Mouse (Mus musculus): Measurements from ENCODE around the gene Krtap19-4. TPM values are rescaled to one million over a fixed set of nuclear protein-coding genes. Genes with fewer than 3 reads are reported as not detected.

Krtap19-4 gene
- polyA plus RNA-seq, 1 experiment: not detected

GRCm38 (mm10) chr16:88869311-88869710, 15.6 kb downstream of the Krtap19-4 start, which contains the start of gene Krtap19-1:
Gene Krtap19-1 (minus strand): TSS chr16:88869411.
- Histone ChIP-seq H3K36me3 (ENCODE audit: control insufficient read depth, insufficient read depth, low read length) (no peaks in the 10 kb centered on the region), H3K27ac (ENCODE audit: control insufficient read depth, insufficient read depth, low read length) (no peak within 1 kb of the TSS), H3K4me1 (replicated peaks; ENCODE audit: control insufficient read depth, insufficient read depth, low read length) (no peaks in the 10 kb centered on the region), H3K4me3 (ENCODE audit: control insufficient read depth, insufficient read depth, low read length) (no peak within 1 kb of the TSS), H3K27me3 (ENCODE audit: control insufficient read depth, insufficient read depth, low read length) (no peaks in the 10 kb centered on the region)
- TF ChIP-seq POLR2A (IDR thresholded peaks at IDR 0.05; ENCODE audit: control insufficient read depth, extremely low read depth, insufficient read depth, low read length, poor library complexity) (no peak), CTCF (IDR thresholded peaks at IDR 0.05; ENCODE audit: borderline replicate concordance, control insufficient read depth, extremely low read depth, insufficient read depth, low read length, poor library complexity) (no peak)
- 86% methylated on average over 6 of the region's 6 CpGs for WGBS
- DNase-seq: no peak

- H3K4me3 ChIP-seq (ENCODE audit: control insufficient read depth, insufficient read depth, low read length): no peak overlapping the region
- no peak for DNase-seq
- H3K4me1 ChIP-seq (replicated peaks; ENCODE audit: control insufficient read depth, insufficient read depth, low read length): no peaks in the 10 kb centered on the region
- no peaks in the 10 kb centered on the region for H3K36me3 ChIP-seq (ENCODE audit: control insufficient read depth, insufficient read depth, low read length)
- TF ChIP-seq POLR2A (IDR thresholded peaks at IDR 0.05; ENCODE audit: control insufficient read depth, extremely low read depth, insufficient read depth, low read length, poor library complexity) (no peak), CTCF (IDR thresholded peaks at IDR 0.05; ENCODE audit: borderline replicate concordance, control insufficient read depth, extremely low read depth, insufficient read depth, low read length, poor library complexity) (no peak)
- WGBS: 94% methylated on average over 4 of the region's 4 CpGs
- no peak overlapping the region for H3K27ac ChIP-seq (ENCODE audit: control insufficient read depth, insufficient read depth, low read length)
- H3K27me3 ChIP-seq (ENCODE audit: control insufficient read depth, insufficient read depth, low read length): no peaks in the 10 kb centered on the region
Measured at GRCm38 (mm10) chr16:88864887-88865407, 19.9 kb downstream of the Krtap19-4 start.

- no peaks in the 10 kb centered on the region for H3K27me3 ChIP-seq (ENCODE audit: control insufficient read depth, insufficient read depth, low read length)
- no peak for DNase-seq
- H3K36me3 ChIP-seq (ENCODE audit: control insufficient read depth, insufficient read depth, low read length): no peaks in the 10 kb centered on the region
- TF ChIP-seq POLR2A (IDR thresholded peaks at IDR 0.05; ENCODE audit: control insufficient read depth, extremely low read depth, insufficient read depth, low read length, poor library complexity): no peak
- no peak for TF ChIP-seq CTCF (IDR thresholded peaks at IDR 0.05; ENCODE audit: borderline replicate concordance, control insufficient read depth, extremely low read depth, insufficient read depth, low read length, poor library complexity)
- H3K4me1 ChIP-seq (replicated peaks; ENCODE audit: control insufficient read depth, insufficient read depth, low read length): no peaks in the 10 kb centered on the region
- H3K4me3 ChIP-seq (ENCODE audit: control insufficient read depth, insufficient read depth, low read length): no peak overlapping the region
- no peak overlapping the region for H3K27ac ChIP-seq (ENCODE audit: control insufficient read depth, insufficient read depth, low read length)
- 12% methylated on average over 5 of the region's 5 CpGs for WGBS
Measured at GRCm38 (mm10) chr16:88851450-88851849, 33.4 kb downstream of the Krtap19-4 start.

GRCm38 (mm10) chr16:88848558-88848957, 36.3 kb downstream of the Krtap19-4 start:
- WGBS: 91% methylated on average over 4 of the region's 4 CpGs
- Histone ChIP-seq H3K36me3 (ENCODE audit: control insufficient read depth, insufficient read depth, low read length) (no peaks in the 10 kb centered on the region), H3K27ac (ENCODE audit: control insufficient read depth, insufficient read depth, low read length) (no peak overlapping the region), H3K4me1 (replicated peaks; ENCODE audit: control insufficient read depth, insufficient read depth, low read length) (no peaks in the 10 kb centered on the region), H3K27me3 (ENCODE audit: control insufficient read depth, insufficient read depth, low read length) (no peaks in the 10 kb centered on the region), H3K4me3 (ENCODE audit: control insufficient read depth, insufficient read depth, low read length) (no peak overlapping the region)
- TF ChIP-seq CTCF (IDR thresholded peaks at IDR 0.05; ENCODE audit: borderline replicate concordance, control insufficient read depth, extremely low read depth, insufficient read depth, low read length, poor library complexity): no peak
- no peak for TF ChIP-seq POLR2A (IDR thresholded peaks at IDR 0.05; ENCODE audit: control insufficient read depth, extremely low read depth, insufficient read depth, low read length, poor library complexity)
- no peak for DNase-seq

GRCm38 (mm10) chr16:88847363-88847762, 37.5 kb downstream of the Krtap19-4 start:
- TF ChIP-seq CTCF (IDR thresholded peaks at IDR 0.05; ENCODE audit: borderline replicate concordance, control insufficient read depth, extremely low read depth, insufficient read depth, low read length, poor library complexity): no peak
- Histone ChIP-seq H3K4me3 (ENCODE audit: control insufficient read depth, insufficient read depth, low read length) (no peak overlapping the region), H3K36me3 (ENCODE audit: control insufficient read depth, insufficient read depth, low read length) (no peaks in the 10 kb centered on the region), H3K4me1 (replicated peaks; ENCODE audit: control insufficient read depth, insufficient read depth, low read length) (no peaks in the 10 kb centered on the region), H3K27ac (ENCODE audit: control insufficient read depth, insufficient read depth, low read length) (no peak overlapping the region), H3K27me3 (ENCODE audit: control insufficient read depth, insufficient read depth, low read length) (no peaks in the 10 kb centered on the region)
- WGBS: 92% methylated on average over 1 of the region's 1 CpGs
- DNase-seq: no peak

Other genes with a start within 250 kb of the Krtap19-4 start
- gene Krtap26-1, start 237.3 kb downstream of the Krtap19-4 start, polyA plus RNA-seq (2012; rRNA removed): not detected in 2 replicates
- gene Krtap27-1, start 213.4 kb downstream of the Krtap19-4 start, polyA plus RNA-seq (2012; rRNA removed): not detected in 2 replicates
- gene 2310061N02Rik, start 177.1 kb downstream of the Krtap19-4 start, polyA plus RNA-seq (2012; rRNA removed): not detected in 2 replicates
- not detected in 2 replicates for gene Krtap13-1, start 156.2 kb downstream of the Krtap19-4 start, polyA plus RNA-seq (2012; rRNA removed)
- not detected in 2 replicates for gene Krtap13, start 133.5 kb downstream of the Krtap19-4 start, polyA plus RNA-seq (2012; rRNA removed)
- gene 2310034C09Rik, start 126.2 kb downstream of the Krtap19-4 start, polyA plus RNA-seq (2012; rRNA removed): not detected in 2 replicates
- gene 2310057N15Rik, start 110.9 kb downstream of the Krtap19-4 start, polyA plus RNA-seq (2012; rRNA removed): not detected in 2 replicates
- gene Gm5965, start 107.2 kb downstream of the Krtap19-4 start, polyA plus RNA-seq (2012; rRNA removed): not detected in 2 replicates
- not detected in 2 replicates for gene Gm20741, start 72.9 kb downstream of the Krtap19-4 start, polyA plus RNA-seq (2012; rRNA removed)
- not detected in 2 replicates for gene Krtap15, start 64.9 kb downstream of the Krtap19-4 start, polyA plus RNA-seq (2012; rRNA removed)
- gene Krtap14, start 58.9 kb downstream of the Krtap19-4 start, polyA plus RNA-seq (2012; rRNA removed): not detected in 2 replicates
- not detected in 2 replicates for gene Krtap19-1, start 15.7 kb downstream of the Krtap19-4 start, polyA plus RNA-seq (2012; rRNA removed)
- not detected in 2 replicates for gene Krtap19-2, start 10.8 kb downstream of the Krtap19-4 start, polyA plus RNA-seq (2012; rRNA removed)
- not detected in 2 replicates for gene Krtap19-3, start 7.1 kb downstream of the Krtap19-4 start, polyA plus RNA-seq (2012; rRNA removed)
- not detected in 2 replicates for gene Krtap19-5, start 11.4 kb upstream of the Krtap19-4 start, polyA plus RNA-seq (2012; rRNA removed)
- not detected in 2 replicates for gene Krtap19-9b, start 47.2 kb upstream of the Krtap19-4 start, polyA plus RNA-seq (2012; rRNA removed)
- not detected in 2 replicates for gene Krtap16-3, start 77.8 kb upstream of the Krtap19-4 start, polyA plus RNA-seq (2012; rRNA removed)
- gene Krtap22-2, start 125.7 kb upstream of the Krtap19-4 start, polyA plus RNA-seq (2012; rRNA removed): not detected in 2 replicates
- not detected in 2 replicates for gene Gm10229, start 130.2 kb upstream of the Krtap19-4 start, polyA plus RNA-seq (2012; rRNA removed)
- gene Krtap6-1, start 146.6 kb upstream of the Krtap19-4 start, polyA plus RNA-seq (2012; rRNA removed): not detected in 2 replicates
- not detected in 2 replicates for gene Gm10228, start 156.4 kb upstream of the Krtap19-4 start, polyA plus RNA-seq (2012; rRNA removed)
- not detected in 2 replicates for gene Krtap6-5, start 162.8 kb upstream of the Krtap19-4 start, polyA plus RNA-seq (2012; rRNA removed)
- gene 1110025L11Rik, start 178.9 kb upstream of the Krtap19-4 start, polyA plus RNA-seq (2012; rRNA removed): not detected in 2 replicates
- gene Krtap6-3, start 198.9 kb upstream of the Krtap19-4 start, polyA plus RNA-seq (2012; rRNA removed): not detected in 2 replicates